Mouse (Mus musculus) ES-Bruce4 (cell line): Measurements from ENCODE around the gene Eaf1.

Source experiments
- CTCF ChIP-seq: IDR thresholded peaks from one replicate; pipeline ENCODE4 v1.8.1; 2011; ENCODE audit warnings: low read depth, low read length
- EP300 ChIP-seq: IDR thresholded peaks from 2 replicates; pipeline ENCODE4 v1.6.1; 2011; ENCODE audit warnings: low read depth, low read length; ENCODE audit not compliant: insufficient read depth
- POLR2A ChIP-seq: IDR thresholded peaks from one replicate; pipeline ENCODE4 v1.8.1; 2011; ENCODE audit warnings: low read length; ENCODE audit not compliant: insufficient read depth

GRCm38 (mm10) chr14:31559216-31559615 is 65.0 kb downstream of the Eaf1 start:
- TF ChIP-seq POLR2A (no peak), EP300 (no peak), CTCF (no peak)
